Mouse (Mus musculus) lung, embryonic 14.5 days (tissue): ENCODE results near the gene Dgki. TPM values are rescaled to one million over a fixed set of nuclear protein-coding genes. Genes with fewer than 3 reads are reported as not detected.

Experiments
- ATAC-seq: fragments of 200-750 bp; cut with Nextera tagmentation; 2 replicates; pipeline ENCODE4 v1.8.0; 2017; ENCODE audit warnings: mild to moderate bottlenecking, moderate TSS enrichment, moderate library complexity; ENCODE audit not compliant: insufficient read depth
- DNase-seq: peaks from one replicate; pipeline ENCODE4 v3.0.0-alpha.2; 2015
- H3K27ac ChIP-seq: fragments of 300-500 bp; sonication (generic); 2 replicates; pipeline ENCODE4 v1.5.1; 2014; ENCODE audit warnings: low read depth, mild to moderate bottlenecking, moderate library complexity
- H3K27me3 ChIP-seq: fragments of 300-500 bp; sonication (generic); 2 replicates; pipeline ENCODE4 v1.6.1; 2014; ENCODE audit warnings: low read length, control low read depth; ENCODE audit not compliant: insufficient read depth
- H3K36me3 ChIP-seq: fragments of 300-500 bp; sonication (generic); 2 replicates; pipeline ENCODE4 v1.6.1; 2014; ENCODE audit warnings: control low read depth; ENCODE audit not compliant: insufficient read depth
- H3K4me1 ChIP-seq: fragments of 300-500 bp; sonication (generic); 2 replicates; pipeline ENCODE4 v1.6.1; 2014; ENCODE audit warnings: antibody characterized with exemption, control low read depth; ENCODE audit not compliant: insufficient read depth
- H3K4me2 ChIP-seq: fragments of 300-500 bp; sonication (generic); 2 replicates; pipeline ENCODE4 v1.6.1; 2014; ENCODE audit warnings: mild to moderate bottlenecking
- H3K4me3 ChIP-seq: fragments of 300-500 bp; sonication (generic); 2 replicates; pipeline ENCODE4 v1.5.1; 2014; ENCODE audit warnings: low read depth, low read length
- H3K9ac ChIP-seq: fragments of 300-500 bp; sonication (generic); 2 replicates; pipeline ENCODE4 v1.6.1; 2014
- H3K9me3 ChIP-seq: fragments of 300-500 bp; sonication (generic); 2 replicates; pipeline ENCODE4 v1.6.1; 2016; ENCODE audit warnings: low read depth, low read length, control low read depth
- CTCF ChIP-seq: IDR thresholded peaks from 2 replicates; pipeline ENCODE4 v1.5.1; 2016; ENCODE audit warnings: antibody characterized with exemption, low read depth
- WGBS: fragments of 180-500 bp; shearing (Covaris S2); extraction: QIAGEN DNeasy Blood & Tissue Kit; methylation state at CpG from one replicate; pipeline ENCODE4 v1.1.7; 2014; 5-methylcytosine and 5-hydroxymethylcytosine counted together
- polyA plus RNA-seq: library from polyadenylated mRNA; unstranded; fragments of >200 nt; fragmentation: Nextera tagmentation; extraction: Ambion mirVana; gene quantifications from 2 replicates; pipeline ENCODE4 v1.2.1, GENCODE M21; 2014

Gene Dgki
- polyA plus RNA-seq, 1 experiment from 2014 or later = 0.46 TPM

DNA sequence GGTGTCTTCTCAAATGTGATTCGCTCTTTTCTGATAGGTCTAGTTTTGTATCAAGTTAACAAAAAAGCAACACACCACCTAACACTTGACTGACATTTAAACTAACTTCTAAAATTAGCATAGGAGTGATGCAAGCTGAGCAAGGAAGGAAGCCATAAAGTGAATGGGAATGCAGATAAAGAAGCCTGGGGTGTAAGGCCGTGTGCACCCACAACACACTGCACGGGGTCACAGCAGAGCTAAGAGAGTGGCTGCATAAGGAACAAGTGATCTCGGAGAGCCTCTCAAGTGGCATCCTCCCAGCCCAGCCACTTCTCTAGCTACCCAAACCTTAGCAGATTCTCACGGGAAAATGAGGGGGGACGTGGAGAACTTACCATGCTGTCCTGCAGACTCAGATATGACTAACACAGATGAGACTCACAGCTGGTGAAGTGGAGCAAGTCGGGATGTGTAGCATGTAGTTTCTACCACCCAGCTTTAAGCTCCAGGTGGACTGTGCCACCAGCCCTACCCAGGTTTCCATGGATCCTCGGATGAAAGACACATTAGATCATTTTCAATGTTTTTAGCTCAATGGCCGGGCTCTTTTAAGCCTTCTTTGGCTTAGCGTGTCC lies 38.6 kb downstream of the Dgki start:
- Histone ChIP-seq H3K4me1 (no peaks in the 10 kb centered on the region), H3K36me3 (no peaks in the 10 kb centered on the region), H3K4me2 (no peak overlapping the region), H3K4me3 (no peak overlapping the region), H3K9ac (no peak overlapping the region), H3K27me3 (no peaks in the 10 kb centered on the region), H3K9me3 (no peaks in the 10 kb centered on the region), H3K27ac (no peak overlapping the region)
- DNase-seq (no peak), ATAC-seq (no peak)
- 74% methylated on average over 10 of the region's 10 CpGs for WGBS
- TF ChIP-seq CTCF = no peak

DNA sequence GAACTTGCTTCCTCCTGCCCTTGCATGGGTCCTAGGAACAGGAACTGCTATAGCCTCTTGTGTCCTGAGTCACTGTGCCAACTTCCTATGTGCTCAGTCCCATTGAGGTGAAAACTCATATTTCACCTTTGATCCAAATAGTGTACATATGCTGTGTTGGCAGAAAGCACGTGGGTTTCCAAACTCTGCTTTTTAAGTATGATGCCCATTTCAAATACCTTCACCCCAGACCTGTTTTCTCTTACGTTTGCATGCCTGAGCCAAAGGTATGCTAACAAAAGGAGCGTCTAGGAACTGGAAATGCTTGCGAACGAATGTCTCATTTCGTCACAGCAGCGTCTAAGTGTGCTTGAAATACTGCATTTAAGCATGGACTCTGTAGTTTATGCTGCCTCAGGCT lies 41.3 kb downstream of the Dgki start:
- no peaks in the 10 kb centered on the region for H3K36me3 ChIP-seq
- no peak overlapping the region for H3K27ac ChIP-seq
- no peak overlapping the region for H3K9ac ChIP-seq
- no peak overlapping the region for H3K4me3 ChIP-seq
- DNase-seq (no peak), ATAC-seq (no peak)
- WGBS = 74% methylated on average over 7 of the region's 7 CpGs
- H3K4me2 ChIP-seq = no peak overlapping the region
- H3K27me3 ChIP-seq = no peaks in the 10 kb centered on the region
- no peak for TF ChIP-seq CTCF
- 0 out of 2 replicates have a peak, but pooled peaks cover 3% of the 10 kb centered on the region for H3K4me1 ChIP-seq
- H3K9me3 ChIP-seq = no peaks in the 10 kb centered on the region

DNA sequence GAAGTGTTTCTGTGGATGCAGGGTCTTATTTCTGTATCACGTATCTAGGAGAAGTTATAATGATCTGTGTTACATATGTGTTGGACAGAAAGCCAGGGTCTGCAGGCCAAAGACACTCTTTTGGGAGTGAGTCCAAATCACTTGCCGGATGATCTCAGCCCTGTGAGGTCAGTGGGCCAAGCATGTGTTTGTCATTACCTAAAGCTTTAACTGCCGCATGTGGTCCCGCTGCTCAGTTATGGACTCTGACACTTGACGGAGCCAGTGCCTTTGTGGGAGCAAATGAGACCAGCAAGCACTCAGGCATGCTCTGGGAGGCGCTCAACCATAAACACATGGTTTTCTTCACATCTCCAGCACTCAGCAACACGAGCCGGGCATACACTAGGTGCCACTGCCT lies 45.8 kb downstream of the Dgki start:
- H3K9me3 ChIP-seq = no peaks in the 10 kb centered on the region
- no peaks in the 10 kb centered on the region for H3K27me3 ChIP-seq
- DNase-seq (peak; percentile 49), ATAC-seq (peak; percentile 28; the same call in 1 of the 2 replicates)
- no peak overlapping the region for H3K4me3 ChIP-seq
- H3K9ac ChIP-seq = no peak overlapping the region
- H3K36me3 ChIP-seq = no peaks in the 10 kb centered on the region
- 35% methylated on average over 8 of the region's 8 CpGs for WGBS
- H3K4me2 ChIP-seq = no peak overlapping the region
- no peak overlapping the region for H3K27ac ChIP-seq
- TF ChIP-seq CTCF = no peak
- H3K4me1 ChIP-seq = 0 out of 2 replicates have a peak, but pooled peaks cover 3% of the 10 kb centered on the region

DNA sequence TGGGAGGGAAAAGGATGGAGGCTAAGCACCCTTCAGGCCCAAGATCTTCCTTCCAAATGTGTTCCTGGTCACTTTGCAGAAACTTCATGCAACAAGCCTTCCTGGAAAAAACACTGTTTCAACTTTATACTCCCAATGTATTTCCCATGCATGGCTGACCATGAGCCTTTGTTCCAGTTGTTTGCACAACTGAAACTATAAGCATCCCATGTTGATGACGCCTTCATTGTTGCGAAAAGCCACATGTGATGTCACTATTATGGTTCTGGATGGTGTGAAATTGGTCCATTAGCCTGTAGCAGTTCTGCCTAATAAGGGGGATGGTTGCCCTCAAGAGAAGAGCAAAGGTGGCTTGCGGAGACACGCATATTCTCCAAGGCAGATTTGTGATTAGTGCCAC lies 47.4 kb downstream of the Dgki start:
- no peak for ATAC-seq
- WGBS = 86% methylated on average over 4 of the region's 4 CpGs

DNA sequence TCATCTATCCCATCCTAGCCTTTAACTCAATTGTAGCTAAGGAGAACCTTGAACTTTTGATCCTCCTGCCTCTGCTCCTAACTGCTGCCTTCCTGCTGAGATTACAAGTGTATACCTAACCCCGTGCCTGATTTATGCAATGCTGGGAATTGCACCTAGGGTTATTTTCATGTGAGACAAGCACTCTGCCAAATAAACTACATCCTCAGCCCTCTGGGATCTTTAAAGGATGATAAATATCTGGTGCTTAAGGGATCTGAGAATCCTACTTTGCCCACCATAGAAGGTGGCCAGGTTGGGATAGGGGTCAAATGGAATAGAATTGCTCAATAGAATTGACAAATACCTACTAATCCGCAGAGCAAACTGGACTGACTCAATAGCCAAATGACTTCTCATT lies 49.3 kb downstream of the Dgki start:
- H3K9me3 ChIP-seq = no peaks in the 10 kb centered on the region
- no peak overlapping the region for H3K9ac ChIP-seq
- no peak for ATAC-seq
- no peak overlapping the region for H3K27ac ChIP-seq
- WGBS = 87% methylated on average over 2 of the region's 2 CpGs
- H3K4me1 ChIP-seq = 0 out of 2 replicates have a peak, but pooled peaks cover 3% of the 10 kb centered on the region
- no peaks in the 10 kb centered on the region for H3K36me3 ChIP-seq
- DNase-seq = no peak
- H3K4me3 ChIP-seq = no peak overlapping the region
- H3K27me3 ChIP-seq = no peaks in the 10 kb centered on the region
- TF ChIP-seq CTCF = no peak
- no peak overlapping the region for H3K4me2 ChIP-seq

More for the DNA sequence above, 47.4 kb downstream of the Dgki start:
- TF ChIP-seq CTCF = no peak
- no peaks in the 10 kb centered on the region for H3K9me3 ChIP-seq
- no peak overlapping the region for H3K27ac ChIP-seq
- DNase-seq = no peak
- H3K9ac ChIP-seq = no peak overlapping the region
- no peaks in the 10 kb centered on the region for H3K27me3 ChIP-seq
- H3K36me3 ChIP-seq = no peaks in the 10 kb centered on the region
- no peak overlapping the region for H3K4me2 ChIP-seq
- H3K4me1 ChIP-seq = 0 out of 2 replicates have a peak, but pooled peaks cover 3% of the 10 kb centered on the region
- no peak overlapping the region for H3K4me3 ChIP-seq

DNA sequence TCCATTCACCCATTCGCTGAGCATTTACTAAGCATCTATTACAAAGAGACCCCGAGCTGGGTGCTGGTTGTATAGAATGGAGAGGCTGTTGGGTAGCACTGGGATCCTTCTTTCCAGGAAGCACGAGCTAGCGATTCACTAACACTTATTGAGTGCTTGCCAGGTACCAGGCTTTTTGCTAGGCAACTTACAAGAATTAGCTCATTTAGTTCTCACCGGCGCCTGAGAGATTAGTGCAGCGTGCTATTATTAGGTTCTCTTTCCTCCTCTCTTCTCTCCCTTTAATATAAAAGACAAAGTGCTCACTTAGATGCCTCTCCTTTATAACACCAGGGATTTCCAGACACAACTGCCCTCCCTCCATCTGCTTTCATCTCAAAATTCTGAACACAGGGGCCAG lies 54.2 kb downstream of the Dgki start:
- H3K27me3 ChIP-seq = no peaks in the 10 kb centered on the region
- H3K9ac ChIP-seq = no peak overlapping the region
- no peaks in the 10 kb centered on the region for H3K36me3 ChIP-seq
- no peaks in the 10 kb centered on the region for H3K4me1 ChIP-seq
- DNase-seq = no peak
- H3K4me2 ChIP-seq = no peak overlapping the region
- 88% methylated on average over 7 of the region's 7 CpGs for WGBS
- H3K27ac ChIP-seq = no peak overlapping the region
- H3K9me3 ChIP-seq = no peaks in the 10 kb centered on the region
- no peak for TF ChIP-seq CTCF
- ATAC-seq = no peak
- H3K4me3 ChIP-seq = no peak overlapping the region

DNA sequence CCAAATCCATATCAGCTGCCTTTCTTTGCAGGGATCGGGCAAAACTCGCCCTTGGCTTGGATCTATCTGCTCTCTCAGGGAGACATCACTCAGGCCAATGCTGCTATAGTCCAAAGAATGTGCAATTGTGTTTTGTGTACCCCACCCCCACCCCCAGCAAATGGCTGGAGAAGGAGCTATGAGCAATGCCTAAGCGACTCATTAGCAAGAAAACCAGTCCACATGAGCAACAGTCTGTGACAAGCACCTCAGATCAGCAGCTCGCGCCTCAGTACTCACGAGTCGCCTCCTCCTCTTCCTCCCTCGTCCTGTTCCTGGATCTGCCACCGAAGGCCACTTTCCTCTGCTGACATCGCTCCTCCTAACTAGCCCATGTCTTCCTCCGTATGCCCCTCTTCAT lies 55.9 kb downstream of the Dgki start:
- DNase-seq (no peak), ATAC-seq (no peak)
- H3K4me1 ChIP-seq = no peaks in the 10 kb centered on the region
- no peak overlapping the region for H3K27ac ChIP-seq
- H3K9me3 ChIP-seq = no peaks in the 10 kb centered on the region
- no peaks in the 10 kb centered on the region for H3K36me3 ChIP-seq
- 74% methylated on average over 11 of the region's 11 CpGs for WGBS
- H3K4me2 ChIP-seq = no peak overlapping the region
- no peak overlapping the region for H3K9ac ChIP-seq
- no peak for TF ChIP-seq CTCF
- no peak overlapping the region for H3K4me3 ChIP-seq
- H3K27me3 ChIP-seq = no peaks in the 10 kb centered on the region
